25 mouse cellular contexts compared by ENCODE assay signal in genomic region chr7:113499821-113500220, GRCm38 (mm10). TPM values are rescaled to one million over a fixed set of nuclear protein-coding genes. Genes with fewer than 3 reads are reported as not detected.
DNase-seq lines count a peak whose midpoint lies in the region; ATAC-seq and TF ChIP-seq lines count a peak whose summit lies in the region.
"Had no signal": no experiment of that assay in that cellular context is flagged by ENCODE, and none has a peak within 500 bp of the region (broad histone marks: within the 10 kb centered on the region; RNA-seq: fewer than 3 reads in every experiment).

No protein-coding gene starts in this region.

- no peaks in the 10 kb centered on the region for H3K9me3 ChIP-seq in heart, embryonic 12.5 days (replicated peaks)
- H3K9me3 ChIP-seq in intestine, postnatal 0 days (ENCODE audit: control insufficient read depth), result no peaks in the 10 kb centered on the region
- H3K9me3 ChIP-seq: embryonic facial prominence, embryonic 10.5 days; embryonic facial prominence, embryonic 13.5 days; forebrain, embryonic 10.5 days; forebrain, embryonic 13.5 days; heart, embryonic 15.5 days had no signal

- no peak for DNase-seq in embryo, embryonic 11 days
- DNase-seq: adrenal gland, adult 8-10 months; adrenal gland, postnatal 25 days; cerebellum, adult 11-12 months; cerebellum, adult 8-10 months; cerebellum, postnatal 14 days; gastrocnemius, postnatal 10 days; gastrocnemius, postnatal 36 days; heart, adult 11 months; heart, postnatal 10 days; heart, postnatal 36 days had no signal

- WGBS in heart, embryonic 12.5 days, result 81% methylated on average over 6 of the region's 6 CpGs
- WGBS in intestine, postnatal 0 days, result 70% methylated on average over 6 of the region's 6 CpGs

- H3K36me3 ChIP-seq in heart, embryonic 12.5 days, result no peaks in the 10 kb centered on the region
- no peaks in the 10 kb centered on the region for H3K36me3 ChIP-seq in intestine, postnatal 0 days (ENCODE audit: control insufficient read depth, insufficient read depth)
- H3K36me3 ChIP-seq: embryonic facial prominence, embryonic 10.5 days; embryonic facial prominence, embryonic 13.5 days; forebrain, embryonic 10.5 days; heart, embryonic 15.5 days had no signal

- no peaks in the 10 kb centered on the region for H3K4me1 ChIP-seq in heart, embryonic 12.5 days (replicated peaks)
- H3K4me1 ChIP-seq in intestine, postnatal 0 days (replicated peaks; ENCODE audit: control insufficient read depth, insufficient read depth, low read length), result no peaks in the 10 kb centered on the region; the same call in 1 of the 2 replicates
- H3K4me1 ChIP-seq: embryonic facial prominence, embryonic 10.5 days; forebrain, embryonic 10.5 days; forebrain, embryonic 13.5 days; heart, embryonic 15.5 days had no signal

- H3K27ac ChIP-seq in heart, embryonic 12.5 days (ENCODE audit: poor library complexity, severe bottlenecking), result no peak overlapping the region
- no peak overlapping the region for H3K27ac ChIP-seq in intestine, postnatal 0 days (ENCODE audit: low read depth, low read length)
- H3K27ac ChIP-seq: embryonic facial prominence, embryonic 10.5 days; embryonic facial prominence, embryonic 13.5 days; forebrain, embryonic 10.5 days; forebrain, embryonic 13.5 days; heart, embryonic 15.5 days; hindbrain, embryonic 14.5 days had no signal

- 0 out of 2 replicates have a peak, but pooled peaks have one; percentile 29 for ATAC-seq in common myeloid progenitor, adult 5-6 weeks (replicated peaks; ENCODE audit: low read depth, poor library complexity, severe bottlenecking)
- peak; percentile 27 to 64; a peak in 1 of 4 replicates for ATAC-seq in hematopoietic stem cell, adult 5-6 weeks (replicated peaks in 1 of 2; ENCODE audit: insufficient read depth in 1 of 2, low FRiP score in 2 of 2, low TSS enrichment in 1 of 2, low read depth in 1 of 2, poor library complexity in 2 of 2, severe bottlenecking in 2 of 2)
- ATAC-seq in neutrophil, adult 5-6 weeks (ENCODE audit: extremely low read depth, insufficient number of reproducible peaks, low FRiP score, poor library complexity, severe bottlenecking), result 0 out of 2 replicates have a peak, but pooled peaks have one; percentile 51
- no peak for ATAC-seq in heart, embryonic 12.5 days (ENCODE audit: insufficient number of reproducible peaks, low FRiP score)
- no peak for ATAC-seq in intestine, postnatal 0 days
- ATAC-seq: activated CD4-positive, CD25-positive, alpha-beta regulatory T cell, adult 4 months; forebrain, embryonic 13.5 days; forebrain, embryonic 16.5 days had no signal

- no peak for TF ChIP-seq CTCF in intestine, postnatal 0 days (IDR thresholded peaks at IDR 0.05; ENCODE audit: low read depth)

- H3K9ac ChIP-seq in heart, embryonic 12.5 days, result no peak overlapping the region
- H3K9ac ChIP-seq in intestine, postnatal 0 days (ENCODE audit: low read depth, low read length), result no peak overlapping the region
- H3K9ac ChIP-seq: embryonic facial prominence, embryonic 13.5 days; forebrain, embryonic 13.5 days; heart, embryonic 15.5 days; hindbrain, embryonic 14.5 days had no signal

- no peak overlapping the region for H3K4me3 ChIP-seq in heart, embryonic 12.5 days
- no peak overlapping the region for H3K4me3 ChIP-seq in intestine, postnatal 0 days (ENCODE audit: low read depth, low read length)
- H3K4me3 ChIP-seq: embryonic facial prominence, embryonic 10.5 days; embryonic facial prominence, embryonic 13.5 days; forebrain, embryonic 10.5 days; forebrain, embryonic 13.5 days; heart, embryonic 15.5 days had no signal

- no peaks in the 10 kb centered on the region for H3K27me3 ChIP-seq in heart, embryonic 12.5 days (replicated peaks)
- H3K27me3 ChIP-seq in intestine, postnatal 0 days (replicated peaks; ENCODE audit: control insufficient read depth, insufficient read depth, low read length), result no peaks in the 10 kb centered on the region
- H3K27me3 ChIP-seq: embryonic facial prominence, embryonic 13.5 days; forebrain, embryonic 13.5 days; heart, embryonic 15.5 days had no signal

- no peak overlapping the region for H3K4me2 ChIP-seq in heart, embryonic 12.5 days
- H3K4me2 ChIP-seq in intestine, postnatal 0 days (replicated peaks; ENCODE audit: low read depth), result no peak overlapping the region
- H3K4me2 ChIP-seq: embryonic facial prominence, embryonic 13.5 days; forebrain, embryonic 13.5 days; heart, embryonic 11.5 days; heart, embryonic 15.5 days; hindbrain, embryonic 14.5 days had no signal

RNA-seq across cellular contexts. Expression of gene Far1, which starts 13.8 kb away (rescaled TPM):
- 121 and 130 TPM in 2 replicates for total RNA-seq in common myeloid progenitor, adult 5-6 weeks (2017)
- 128 TPM in 2 replicates for total RNA-seq in hematopoietic stem cell, adult 5-6 weeks (2017)
- total RNA-seq in neutrophil, adult 5-6 weeks (2017), result 265 and 282 TPM in 2 replicates
- polyA plus RNA-seq in heart, embryonic 12.5 days (2016; fragmentation: Nextera tagmentation; extraction: Ambion mirVana), result 71.7 TPM in 2 replicates
- polyA plus RNA-seq in intestine, postnatal 0 days (2015; fragmentation: Nextera tagmentation; extraction: Ambion mirVana), result 15.4 and 17.1 TPM in 2 replicates

Comparison
In these comparisons a context has a peak if more than half of its experiments do, and no peak if none do; other contexts are left out.
1. ATAC-seq: peak in common myeloid progenitor, adult 5-6 weeks (single experiment), hematopoietic stem cell, adult 5-6 weeks (2 of 2) and neutrophil, adult 5-6 weeks (single experiment); none in heart, embryonic 12.5 days (single experiment) and intestine, postnatal 0 days (single experiment).